Comparison of ENCODE assay signal across 9 mouse cellular contexts in the genomic region with DNA sequence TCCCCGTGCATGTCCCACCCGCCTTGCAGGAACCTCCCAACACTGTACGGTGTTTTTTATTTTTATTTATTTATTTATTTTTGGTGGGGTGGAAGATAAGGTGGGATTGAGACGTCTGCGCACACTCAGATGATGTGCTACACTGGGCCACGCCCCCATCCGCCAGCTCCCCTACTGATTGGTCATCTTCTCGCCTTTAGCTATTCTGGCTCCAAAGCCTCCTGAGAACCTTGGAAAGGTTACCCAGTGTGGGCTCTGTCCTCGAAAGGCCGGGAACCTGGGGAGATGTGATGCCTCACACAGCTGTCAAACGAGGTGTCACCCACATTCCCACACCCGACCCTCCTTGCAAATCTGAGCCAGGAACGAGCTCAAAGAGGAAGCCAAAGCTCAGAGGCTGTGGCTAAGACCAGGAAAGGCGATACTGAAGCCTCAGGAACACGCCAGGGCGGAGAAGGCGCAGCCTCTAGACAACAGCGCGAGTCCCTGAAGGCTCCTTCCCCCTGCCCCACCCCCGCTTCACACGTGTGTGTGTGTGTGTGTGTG. TPM values are rescaled to one million over a fixed set of nuclear protein-coding genes. Genes with fewer than 3 reads are reported as not detected.
DNase-seq lines count a peak whose midpoint lies in the region; ATAC-seq and TF ChIP-seq lines count a peak whose summit lies in the region.
"Had no signal": no experiment of that assay in that cellular context is flagged by ENCODE, and none has a peak within 500 bp of the region (broad histone marks: within the 10 kb centered on the region; RNA-seq: fewer than 3 reads in every experiment).

No protein-coding gene starts in this region.

- H3K9me3 ChIP-seq in heart, embryonic 11.5 days (replicated peaks; ENCODE audit: control insufficient read depth, low read length) = no peaks in the 10 kb centered on the region
- no peaks in the 10 kb centered on the region for H3K9me3 ChIP-seq in hindbrain, embryonic 11.5 days (ENCODE audit: control insufficient read depth, low read length)
- H3K9me3 ChIP-seq in liver, postnatal 0 days (ENCODE audit: low read length) = no peaks in the 10 kb centered on the region

- 4% methylated on average over 19 of the region's 21 CpGs for WGBS in heart, embryonic 11.5 days (ENCODE audit: insufficient replicate concordance)
- WGBS in hindbrain, embryonic 11.5 days = 6% methylated on average over 19 of the region's 21 CpGs
- 11% methylated on average over 19 of the region's 21 CpGs for WGBS in liver, postnatal 0 days (ENCODE audit: insufficient replicate concordance)

- peak overlapping the region; percentile 60 for H3K4me2 ChIP-seq in heart, embryonic 11.5 days
- peak overlapping the region; percentile 55 for H3K4me2 ChIP-seq in hindbrain, embryonic 11.5 days (replicated peaks; ENCODE audit: low read depth, low read length)
- H3K4me2 ChIP-seq in liver, postnatal 0 days (ENCODE audit: low read depth, low read length) = peak overlapping the region; percentile 68

- intact Hi-C loops in heart, postnatal 36 days (cut with DNase I) = no loop called here
- intact Hi-C loops in gastrocnemius, postnatal 36 days (cut with DNase I) = no loop called here

- no peak for DNase-seq in heart, postnatal 36 days
- DNase-seq in ES-CJ7 (ENCODE audit: low read depth, low spot score) = peak; percentile 66
- peak; percentile 57 for DNase-seq in embryo, embryonic 10.5 days (ENCODE audit: low spot score)
- peak; percentile 59 for DNase-seq in hindbrain, embryonic 11.5 days (ENCODE audit: low spot score)
- no peak for DNase-seq in liver, postnatal 0 days
- peak; percentile 30 for DNase-seq in splenic B cell, adult 2 months (ENCODE audit: low read depth, low spot score)
- no peak for DNase-seq in gastrocnemius, postnatal 36 days

- TF ChIP-seq EP300 in liver, postnatal 0 days (IDR thresholded peaks at IDR 0.05; ENCODE audit: low read depth) = no peak

- no peak overlapping the region for H3K27ac ChIP-seq in heart, embryonic 11.5 days (ENCODE audit: low read depth, low read length)
- peak overlapping the region; percentile 33; the same call in 1 of the 2 replicates for H3K27ac ChIP-seq in hindbrain, embryonic 11.5 days (ENCODE audit: low read depth, low read length)
- H3K27ac ChIP-seq in liver, postnatal 0 days (ENCODE audit: low read depth) = no peak overlapping the region

- H3K27me3 ChIP-seq in heart, embryonic 11.5 days (ENCODE audit: control insufficient read depth, insufficient read depth, low read length) = peaks cover 50% of the 10 kb centered on the region
- no peaks in the 10 kb centered on the region; the same call in 1 of the 2 replicates for H3K27me3 ChIP-seq in hindbrain, embryonic 11.5 days (ENCODE audit: control insufficient read depth, insufficient read depth, low read length)
- no peaks in the 10 kb centered on the region for H3K27me3 ChIP-seq in liver, postnatal 0 days (ENCODE audit: insufficient read depth, low read length)
- no peaks in the 10 kb centered on the region for H3K27me3 ChIP-seq in splenic B cell, adult 2 months (ENCODE audit: control insufficient read depth, insufficient read depth, low read length, poor library complexity, severe bottlenecking)
- H3K27me3 ChIP-seq: Patski had no signal

- TF ChIP-seq CTCF in liver, postnatal 0 days (IDR thresholded peaks at IDR 0.05; ENCODE audit: low read depth) = no peak

- no peak overlapping the region for H3K9ac ChIP-seq in heart, embryonic 11.5 days (ENCODE audit: low read depth, low read length)
- peak overlapping the region; percentile 45; the same call in 1 of the 2 replicates for H3K9ac ChIP-seq in hindbrain, embryonic 11.5 days (ENCODE audit: low read depth, low read length)
- no peak overlapping the region for H3K9ac ChIP-seq in liver, postnatal 0 days (replicated peaks)

- ATAC-seq in heart, embryonic 11.5 days (replicated peaks; ENCODE audit: insufficient number of reproducible peaks, low FRiP score, low TSS enrichment) = 0 out of 2 replicates have a peak, but pooled peaks have one; percentile 12
- peak; percentile 23 for ATAC-seq in hindbrain, embryonic 11.5 days (ENCODE audit: low FRiP score)
- ATAC-seq in liver, postnatal 0 days = peak; percentile 17; the same call in 1 of the 2 replicates
- ATAC-seq: Patski had no signal

- H3K4me3 ChIP-seq in heart, embryonic 11.5 days (ENCODE audit: low read depth, low read length) = peak overlapping the region; percentile 16
- peak overlapping the region; percentile 22 for H3K4me3 ChIP-seq in hindbrain, embryonic 11.5 days (ENCODE audit: low read depth, low read length)
- peak overlapping the region; percentile 5 for H3K4me3 ChIP-seq in liver, postnatal 0 days (ENCODE audit: low read depth, low read length)

- no peaks in the 10 kb centered on the region for H3K4me1 ChIP-seq in heart, embryonic 11.5 days (ENCODE audit: control insufficient read depth, insufficient read depth, low read length)
- 0 out of 2 replicates have a peak, but pooled peaks cover 8% of the 10 kb centered on the region for H3K4me1 ChIP-seq in hindbrain, embryonic 11.5 days (replicated peaks; ENCODE audit: control insufficient read depth, insufficient read depth, low read length)
- peaks cover 30% of the 10 kb centered on the region for H3K4me1 ChIP-seq in liver, postnatal 0 days (ENCODE audit: insufficient read depth)

- no peaks in the 10 kb centered on the region for H3K36me3 ChIP-seq in heart, embryonic 11.5 days (ENCODE audit: control insufficient read depth, insufficient read depth, low read length)
- H3K36me3 ChIP-seq in hindbrain, embryonic 11.5 days (ENCODE audit: control insufficient read depth, insufficient read depth, low read length) = no peaks in the 10 kb centered on the region
- H3K36me3 ChIP-seq in liver, postnatal 0 days (replicated peaks; ENCODE audit: insufficient read depth, low read length) = no peaks in the 10 kb centered on the region
- H3K36me3 ChIP-seq in splenic B cell, adult 2 months (ENCODE audit: control insufficient read depth, insufficient read depth, low read length, poor library complexity, severe bottlenecking) = no peaks in the 10 kb centered on the region

RNA-seq across cellular contexts. Expression of gene Fcho1, which starts 2.8 kb away (rescaled TPM):
- polyA plus RNA-seq in heart, embryonic 11.5 days (2014; fragmentation: Nextera tagmentation; extraction: Ambion mirVana) = 0.83 and 1.2 TPM in 2 replicates
- total RNA-seq in heart, postnatal 36 days (2021) = 1 to 10 TPM in 1 of 2 experiments, under 1 TPM in 1; 0.56 to 1.2 TPM
- polyA plus RNA-seq in hindbrain, embryonic 11.5 days (2014; fragmentation: Nextera tagmentation; extraction: Ambion mirVana) = 13.6 and 15.0 TPM in 2 replicates
- 15.3 and 16.7 TPM in 2 replicates for polyA plus RNA-seq in liver, postnatal 0 days (2015; fragmentation: Nextera tagmentation; extraction: Ambion mirVana)
- 1 to 10 TPM in 1 of 2 experiments, not detected in 1; 1.4 TPM for total RNA-seq in gastrocnemius, postnatal 36 days (2021)

RNA-seq across cellular contexts. Expression of gene B3gnt3, which starts 26.7 kb away (rescaled TPM):
- polyA plus RNA-seq in heart, embryonic 11.5 days (2014; fragmentation: Nextera tagmentation; extraction: Ambion mirVana) = 1.4 and 1.8 TPM in 2 replicates
- 1 to 10 TPM; 6.5 to 7.5 TPM for total RNA-seq in heart, postnatal 36 days (2021)
- polyA plus RNA-seq in hindbrain, embryonic 11.5 days (2014; fragmentation: Nextera tagmentation; extraction: Ambion mirVana) = 0.36 and 0.45 TPM in 2 replicates
- 3.0 TPM in 2 replicates for polyA plus RNA-seq in liver, postnatal 0 days (2015; fragmentation: Nextera tagmentation; extraction: Ambion mirVana)
- total RNA-seq in gastrocnemius, postnatal 36 days (2021) = 1 to 10 TPM; 2.1 to 2.6 TPM

RNA-seq across cellular contexts. Expression of gene Insl3, which starts 39.3 kb away (rescaled TPM):
- polyA plus RNA-seq in heart, embryonic 11.5 days (2014; fragmentation: Nextera tagmentation; extraction: Ambion mirVana) = 0.61 and 0.89 TPM in 2 replicates
- total RNA-seq in heart, postnatal 36 days (2021) = 1 to 10 TPM; 3.8 to 4.7 TPM
- polyA plus RNA-seq in hindbrain, embryonic 11.5 days (2014; fragmentation: Nextera tagmentation; extraction: Ambion mirVana) = 0.35 and 0.37 TPM in 2 replicates
- polyA plus RNA-seq in liver, postnatal 0 days (2015; fragmentation: Nextera tagmentation; extraction: Ambion mirVana) = 1.3 and 2.8 TPM in 2 replicates
- total RNA-seq in gastrocnemius, postnatal 36 days (2021) = 1 to 10 TPM; 1.0 to 1.2 TPM

RNA-seq across cellular contexts. Expression of gene Jak3, which starts 52.2 kb away (rescaled TPM):
- polyA plus RNA-seq in heart, embryonic 11.5 days (2014; fragmentation: Nextera tagmentation; extraction: Ambion mirVana) = 4.9 and 5.3 TPM in 2 replicates
- total RNA-seq in heart, postnatal 36 days (2021) = 1 to 10 TPM; 8.2 to 8.6 TPM
- 0.99 and 1.4 TPM in 2 replicates for polyA plus RNA-seq in hindbrain, embryonic 11.5 days (2014; fragmentation: Nextera tagmentation; extraction: Ambion mirVana)
- polyA plus RNA-seq in liver, postnatal 0 days (2015; fragmentation: Nextera tagmentation; extraction: Ambion mirVana) = 4.3 and 4.6 TPM in 2 replicates
- total RNA-seq in gastrocnemius, postnatal 36 days (2021) = 1 to 10 TPM; 1.8 TPM

RNA-seq across cellular contexts. Expression of gene Unc13a, which starts 56.8 kb away (rescaled TPM):
- 0.63 and 0.65 TPM in 2 replicates for polyA plus RNA-seq in heart, embryonic 11.5 days (2014; fragmentation: Nextera tagmentation; extraction: Ambion mirVana)
- under 1 TPM; 0.49 to 0.64 TPM for total RNA-seq in heart, postnatal 36 days (2021)
- 7.3 and 9.1 TPM in 2 replicates for polyA plus RNA-seq in hindbrain, embryonic 11.5 days (2014; fragmentation: Nextera tagmentation; extraction: Ambion mirVana)
- 0.25 and 0.36 TPM in 2 replicates for polyA plus RNA-seq in liver, postnatal 0 days (2015; fragmentation: Nextera tagmentation; extraction: Ambion mirVana)
- total RNA-seq in gastrocnemius, postnatal 36 days (2021) = not detected

Comparison
In these comparisons a context has a peak if more than half of its experiments do, and no peak if none do; other contexts are left out.
1. DNase-seq: peak in ES-CJ7 (single experiment), embryo, embryonic 10.5 days (single experiment), hindbrain, embryonic 11.5 days (single experiment) and splenic B cell, adult 2 months (single experiment); none in heart, postnatal 36 days (0 of 2), liver, postnatal 0 days (single experiment) and gastrocnemius, postnatal 36 days (0 of 2).
2. Peak in every context shown above with its lines, with median percentiles within 50 percentile points of each other: ATAC-seq, H3K4me2 ChIP-seq and H3K4me3 ChIP-seq.